Mouse (Mus musculus) myocyte (in vitro differentiated cells): Measurements from ENCODE around the gene Cacna1g. TPM values are rescaled to one million over a fixed set of nuclear protein-coding genes. Genes with fewer than 3 reads are reported as not detected.

ENCODE experiments used
- H3K27me3 ChIP-seq: one replicate; pipeline ENCODE4 v1.6.1; 2011; ENCODE audit not compliant: control insufficient read depth, insufficient read depth, insufficient read length
- H3K36me3 ChIP-seq: one replicate; pipeline ENCODE4 v1.6.1; 2011; ENCODE audit not compliant: control insufficient read depth, insufficient read depth
- H3K4me2 ChIP-seq: one replicate; pipeline ENCODE4 v1.6.1; 2011; ENCODE audit warnings: low read depth, control low read depth
- H3K4me3 ChIP-seq: one replicate; pipeline ENCODE4 v1.5.1; 2011; ENCODE audit warnings: mild to moderate bottlenecking, control low read depth, moderate library complexity
- H3K79me2 ChIP-seq: one replicate; pipeline ENCODE4 v1.6.1; 2011; ENCODE audit not compliant: control insufficient read depth, insufficient read depth
- H3ac ChIP-seq: one replicate; pipeline ENCODE4 v1.6.1; 2011; ENCODE audit not compliant: control insufficient read depth, insufficient read length
- CEBPB ChIP-seq: IDR thresholded peaks from 2 replicates; pipeline ENCODE4 v1.6.1; 2011; ENCODE audit warnings: mild to moderate bottlenecking, moderate library complexity; ENCODE audit not compliant: poor library complexity, insufficient read depth, severe bottlenecking
- E2F4 ChIP-seq: IDR thresholded peaks from one replicate; pipeline ENCODE4 v1.6.1; 2011; ENCODE audit warnings: mild to moderate bottlenecking, control low read depth, moderate library complexity; ENCODE audit not compliant: insufficient read depth
- MAX ChIP-seq: IDR thresholded peaks from one replicate; pipeline ENCODE4 v1.6.1; 2011; ENCODE audit warnings: low read depth, mild to moderate bottlenecking, control low read depth
- MYOD1 ChIP-seq, 3 experiments: IDR thresholded peaks; one replicate each; pipeline ENCODE4 v1.6.1; 2011; ENCODE audit warnings: control low read depth in 2 of 3, low read depth in 2 of 3, mild to moderate bottlenecking in 2 of 3, moderate library complexity in 1 of 3; ENCODE audit not compliant: insufficient read length in 2 of 3, control insufficient read depth in 1 of 3
- MYOG ChIP-seq, 3 experiments: IDR thresholded peaks; one replicate each; pipeline ENCODE4 v1.6.1; 2011; ENCODE audit warnings: control low read depth in 2 of 3, low read depth in 2 of 3, mild to moderate bottlenecking in 2 of 3; ENCODE audit not compliant: insufficient read length in 2 of 3, control insufficient read depth in 1 of 3, insufficient read depth in 1 of 3
- POLR2A ChIP-seq: IDR thresholded peaks from one replicate; pipeline ENCODE4 v1.6.1; 2011; ENCODE audit warnings: low read depth, mild to moderate bottlenecking, control low read depth, moderate library complexity; ENCODE audit not compliant: insufficient read length
- POLR2AphosphoS2 ChIP-seq: IDR thresholded peaks from one replicate; pipeline ENCODE4 v1.6.1; 2011; ENCODE audit warnings: low read depth, control low read depth; ENCODE audit not compliant: insufficient read length
- REST ChIP-seq: IDR thresholded peaks from one replicate; pipeline ENCODE4 v1.6.1; 2011; ENCODE audit warnings: mild to moderate bottlenecking, control low read depth, moderate library complexity; ENCODE audit not compliant: insufficient read depth, insufficient read length
- SRF ChIP-seq: IDR thresholded peaks from one replicate; pipeline ENCODE4 v1.6.1; 2011; ENCODE audit warnings: low read depth; ENCODE audit not compliant: control insufficient read depth, insufficient read length
- TCF12 ChIP-seq: IDR thresholded peaks from one replicate; pipeline ENCODE4 v1.6.1; 2011; ENCODE audit warnings: mild to moderate bottlenecking, control low read depth; ENCODE audit not compliant: poor library complexity, insufficient read depth, severe bottlenecking
- TCF3 ChIP-seq: IDR thresholded peaks from one replicate; pipeline ENCODE4 v1.6.1; 2011; ENCODE audit warnings: low read depth, control low read depth; ENCODE audit not compliant: insufficient read length
- USF1 ChIP-seq: IDR thresholded peaks from one replicate; pipeline ENCODE4 v1.6.1; 2011; ENCODE audit warnings: low read depth, mild to moderate bottlenecking, control low read depth, moderate library complexity
- polyA plus RNA-seq: library from polyadenylated mRNA; unstranded; fragments of >200 nt; fragmentation: generic; extraction: Trizol; gene quantifications from one replicate; pipeline ENCODE4 v1.2.1, GENCODE M21; 2012; ENCODE audit warnings: missing spikeins

Cacna1g gene
- polyA plus RNA-seq, 1 experiment, result 0.05 TPM

GRCm38 (mm10) chr11:94469136-94470064 is 4.6 kb downstream of the Cacna1g start:
- H3K4me3 ChIP-seq, result no peak overlapping the region
- no peak overlapping the region for H3K4me2 ChIP-seq
- no peaks in the 10 kb centered on the region for H3K36me3 ChIP-seq
- TF ChIP-seq MAX (no peak), POLR2A (no peak), TCF12 (no peak), MYOD1 (IDR thresholded peaks at IDR 0.05; ENCODE audit: control insufficient read depth in 1 of 3, insufficient read length in 2 of 3, low read depth in 2 of 3) (no peak)
- peaks cover 29% of the 10 kb centered on the region for H3K27me3 ChIP-seq
- no peaks in the 10 kb centered on the region for H3K79me2 ChIP-seq
- no peak overlapping the region for H3ac ChIP-seq

GRCm38 (mm10) chr11:94468582-94469064 is 5.4 kb downstream of the Cacna1g start:
- H3ac ChIP-seq, result no peak overlapping the region
- H3K4me2 ChIP-seq, result no peak overlapping the region
- no peaks in the 10 kb centered on the region for H3K36me3 ChIP-seq
- H3K27me3 ChIP-seq, result peaks cover 24% of the 10 kb centered on the region
- no peak overlapping the region for H3K4me3 ChIP-seq
- no peak for TF ChIP-seq E2F4
- TF ChIP-seq CEBPB, result no peak
- no peak for TF ChIP-seq MYOD1 (IDR thresholded peaks at IDR 0.05; ENCODE audit: control insufficient read depth in 1 of 3, insufficient read length in 2 of 3, low read depth in 2 of 3)
- TF ChIP-seq REST, result no peak
- TF ChIP-seq TCF3, result no peak
- TF ChIP-seq SRF, result no peak
- no peak for TF ChIP-seq TCF12
- no peaks in the 10 kb centered on the region for H3K79me2 ChIP-seq

GRCm38 (mm10) chr11:94466333-94466855 is 7.6 kb downstream of the Cacna1g start:
- Histone ChIP-seq H3K27me3 (peaks cover 10% of the 10 kb centered on the region), H3K4me2 (no peak overlapping the region), H3K79me2 (no peaks in the 10 kb centered on the region), H3K36me3 (no peaks in the 10 kb centered on the region), H3K4me3 (no peak overlapping the region), H3ac (no peak overlapping the region)
- TF ChIP-seq REST (no peak), USF1 (no peak), POLR2AphosphoS2 (no peak), MYOG (IDR thresholded peaks at IDR 0.05; ENCODE audit: control insufficient read depth in 1 of 3, insufficient read depth in 1 of 3, insufficient read length in 2 of 3, low read depth in 2 of 3) (no peak), CEBPB (no peak), E2F4 (no peak), POLR2A (no peak), MYOD1 (IDR thresholded peaks at IDR 0.05; ENCODE audit: control insufficient read depth in 1 of 3, insufficient read length in 2 of 3, low read depth in 2 of 3) (no peak), TCF12 (no peak), MAX (no peak), TCF3 (no peak), SRF (no peak)

GRCm38 (mm10) chr11:94464170-94464569 is 9.8 kb downstream of the Cacna1g start:
- H3K4me2 ChIP-seq, result no peak overlapping the region
- TF ChIP-seq CEBPB, result no peak
- no peak for TF ChIP-seq POLR2A
- no peak for TF ChIP-seq MAX
- no peak for TF ChIP-seq MYOG (IDR thresholded peaks at IDR 0.05; ENCODE audit: control insufficient read depth in 1 of 3, insufficient read depth in 1 of 3, insufficient read length in 2 of 3, low read depth in 2 of 3)
- no peak for TF ChIP-seq MYOD1 (IDR thresholded peaks at IDR 0.05; ENCODE audit: control insufficient read depth in 1 of 3, insufficient read length in 2 of 3, low read depth in 2 of 3)
- TF ChIP-seq USF1, result no peak
- no peak for TF ChIP-seq E2F4
- no peak for TF ChIP-seq POLR2AphosphoS2
- no peak for TF ChIP-seq TCF12
- TF ChIP-seq TCF3, result no peak
- no peak for TF ChIP-seq SRF
- TF ChIP-seq REST, result no peak
- no peak overlapping the region for H3ac ChIP-seq
- peaks cover 16% of the 10 kb centered on the region for H3K27me3 ChIP-seq
- no peak overlapping the region for H3K4me3 ChIP-seq
- no peaks in the 10 kb centered on the region for H3K79me2 ChIP-seq
- no peaks in the 10 kb centered on the region for H3K36me3 ChIP-seq

- H3ac ChIP-seq, result no peak overlapping the region
- peaks cover 39% of the 10 kb centered on the region for H3K27me3 ChIP-seq
- H3K36me3 ChIP-seq, result no peaks in the 10 kb centered on the region
- H3K79me2 ChIP-seq, result no peaks in the 10 kb centered on the region
- TF ChIP-seq MYOD1 (IDR thresholded peaks at IDR 0.05; ENCODE audit: control insufficient read depth in 1 of 3, insufficient read length in 2 of 3, low read depth in 2 of 3), result no peak
- TF ChIP-seq USF1, result no peak
- TF ChIP-seq MYOG (IDR thresholded peaks at IDR 0.05; ENCODE audit: control insufficient read depth in 1 of 3, insufficient read depth in 1 of 3, insufficient read length in 2 of 3, low read depth in 2 of 3), result no peak
- no peak for TF ChIP-seq POLR2A
- no peak for TF ChIP-seq POLR2AphosphoS2
- no peak for TF ChIP-seq TCF3
- no peak for TF ChIP-seq CEBPB
- no peak for TF ChIP-seq SRF
- TF ChIP-seq REST, result no peak
- no peak overlapping the region for H3K4me3 ChIP-seq
- no peak overlapping the region for H3K4me2 ChIP-seq
These were observed 12.1 kb downstream of the Cacna1g start for GRCm38 (mm10) chr11:94461856-94462255.
